Comparison of ENCODE assay signal across 8 mouse cellular contexts in genomic region chr5:62765784-62766701, GRCm38 (mm10). TPM values are rescaled to one million over a fixed set of nuclear protein-coding genes. Genes with fewer than 3 reads are reported as not detected.
DNase-seq lines count a peak whose midpoint lies in the region; ATAC-seq lines count a peak whose summit lies in the region.

Arap2 (minus strand) TSS chr5:62766159.

- peak within 1 kb of the TSS; percentile 61 for H3K4me3 ChIP-seq in intestine, embryonic 15.5 days (replicated peaks)
- H3K4me3 ChIP-seq in limb, embryonic 10.5 days, result peak within 1 kb of the TSS; percentile 65
- H3K4me3 ChIP-seq in midbrain, embryonic 10.5 days, result peak within 1 kb of the TSS; percentile 72

- H3K27me3 ChIP-seq in intestine, embryonic 15.5 days (replicated peaks), result no peaks in the 10 kb centered on the region
- H3K27me3 ChIP-seq in limb, embryonic 10.5 days (ENCODE audit: low read depth, poor library complexity, severe bottlenecking), result peaks cover 19% of the 10 kb centered on the region; the same call in 1 of the 2 replicates
- peaks cover 37% of the 10 kb centered on the region for H3K27me3 ChIP-seq in midbrain, embryonic 10.5 days (ENCODE audit: low read depth, poor library complexity, severe bottlenecking)

- 0 out of 2 replicates have a peak, but pooled peaks cover 4% of the 10 kb centered on the region for H3K4me1 ChIP-seq in intestine, embryonic 15.5 days (replicated peaks)
- H3K4me1 ChIP-seq in limb, embryonic 10.5 days, result peaks cover 5% of the 10 kb centered on the region
- H3K4me1 ChIP-seq in midbrain, embryonic 10.5 days, result peaks cover 3% of the 10 kb centered on the region

- peak; percentile 94 for ATAC-seq in intestine, embryonic 15.5 days

- no peaks in the 10 kb centered on the region for H3K36me3 ChIP-seq in intestine, embryonic 15.5 days
- no peaks in the 10 kb centered on the region for H3K36me3 ChIP-seq in limb, embryonic 10.5 days
- H3K36me3 ChIP-seq in midbrain, embryonic 10.5 days, result no peaks in the 10 kb centered on the region

- peak within 1 kb of the TSS; percentile 86 for H3K4me2 ChIP-seq in intestine, embryonic 15.5 days (replicated peaks)

- H3K9ac ChIP-seq in intestine, embryonic 15.5 days, result peak within 1 kb of the TSS; percentile 57

- no peaks in the 10 kb centered on the region for H3K9me3 ChIP-seq in intestine, embryonic 15.5 days
- no peaks in the 10 kb centered on the region for H3K9me3 ChIP-seq in limb, embryonic 10.5 days (replicated peaks)
- no peaks in the 10 kb centered on the region for H3K9me3 ChIP-seq in midbrain, embryonic 10.5 days (replicated peaks)

- H3K27ac ChIP-seq in intestine, embryonic 15.5 days, result no peak within 1 kb of the TSS
- peak within 1 kb of the TSS; percentile 70 for H3K27ac ChIP-seq in limb, embryonic 10.5 days
- peak within 1 kb of the TSS; percentile 72 for H3K27ac ChIP-seq in midbrain, embryonic 10.5 days (replicated peaks)

- peak; percentile 66 to 83 for DNase-seq in adrenal gland, adult (ENCODE audit: inconsistent age in 2 of 2, low spot score in 1 of 2)
- peak; percentile 43 for DNase-seq in embryo, embryonic 10 days (ENCODE audit: low spot score)
- peak; percentile 28 to 36 for DNase-seq in gastrocnemius, postnatal 4 days (ENCODE audit: low spot score in 2 of 2)
- DNase-seq in limb, embryonic 10.5 days (ENCODE audit: low spot score), result peak; percentile 60
- DNase-seq in midbrain, embryonic 10.5 days (ENCODE audit: low spot score), result peak; percentile 36
- DNase-seq in right cerebral cortex, postnatal 36 days (ENCODE audit: low spot score in 2 of 2), result peak; percentile 37 to 47
- DNase-seq in urinary bladder, postnatal 4 days (ENCODE audit: low spot score in 2 of 2), result peak; percentile 61 to 67

- under 1% methylated on average over 94 of the region's 106 CpGs for WGBS in intestine, embryonic 15.5 days
- 5% methylated on average over 101 of the region's 106 CpGs for WGBS in limb, embryonic 10.5 days
- 3% methylated on average over 105 of the region's 106 CpGs for WGBS in midbrain, embryonic 10.5 days

RNA-seq across cellular contexts. Expression of gene Arap2, which starts in this region (rescaled TPM):
- total RNA-seq in gastrocnemius, postnatal 4 days (2021), result 1 to 10 TPM; 3.0 to 3.2 TPM
- 5.7 and 5.9 TPM in 2 replicates for polyA plus RNA-seq in intestine, embryonic 15.5 days (2015; fragmentation: Nextera tagmentation; extraction: Ambion mirVana)
- polyA plus RNA-seq in limb, embryonic 10.5 days (2016; fragmentation: Nextera tagmentation; extraction: Ambion mirVana), result 0.43 and 0.93 TPM in 2 replicates
- polyA plus RNA-seq in midbrain, embryonic 10.5 days (2016; fragmentation: Nextera tagmentation; extraction: Ambion mirVana), result 0.94 and 1.3 TPM in 2 replicates

Comparison
In these comparisons a context has a peak if more than half of its experiments do, and no peak if none do; other contexts are left out.
1. Peak in DNase-seq, H3K4me3 ChIP-seq and H3K27ac ChIP-seq in limb, embryonic 10.5 days; RNA of the gene not detected or under 1 TPM.